Mouse (Mus musculus): ENCODE results near the gene Klhl11.

The Klhl11 gene

DNA sequence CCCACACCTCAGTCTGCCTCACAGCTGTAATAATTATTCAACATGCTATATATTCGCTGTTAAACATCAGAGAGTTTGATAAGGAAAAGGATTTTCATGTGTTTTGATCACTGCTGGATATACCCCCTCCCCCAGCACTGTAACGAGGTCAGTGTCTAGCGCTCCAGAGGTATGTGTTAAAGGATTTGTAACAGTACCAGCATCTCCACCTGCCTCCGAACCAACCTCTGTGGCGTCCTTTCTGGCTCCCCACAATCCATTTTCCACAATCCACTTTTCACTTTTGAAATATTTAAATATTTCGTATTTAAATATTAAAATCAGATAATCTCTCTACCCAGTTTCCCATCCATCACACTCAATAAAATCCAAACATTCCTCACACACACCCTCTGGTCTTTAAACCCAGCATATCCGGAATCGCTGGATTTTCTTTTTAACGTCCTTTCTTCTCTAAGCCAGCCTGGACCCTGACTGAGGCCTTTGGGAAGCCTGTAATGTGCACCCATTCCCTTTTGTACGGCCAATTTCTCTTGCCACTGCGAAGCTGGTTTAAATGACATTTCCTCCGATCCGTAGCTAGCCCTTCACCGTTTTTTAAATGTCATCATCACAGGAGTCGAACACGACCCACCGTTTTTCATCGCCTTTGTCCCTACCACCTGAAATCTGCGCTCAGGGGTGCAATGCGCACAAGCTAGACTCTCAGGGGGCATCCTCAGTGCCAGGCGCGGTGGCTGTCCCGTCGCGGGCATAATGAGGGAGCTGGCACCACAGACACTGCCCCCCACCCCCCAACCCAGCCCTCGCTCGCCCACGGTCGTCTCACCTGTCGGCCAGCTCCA, 967 bp downstream of the Klhl11 start:
- DNase-seq (ENCODE audit: low spot score in 2 of 2) = no peak

DNA sequence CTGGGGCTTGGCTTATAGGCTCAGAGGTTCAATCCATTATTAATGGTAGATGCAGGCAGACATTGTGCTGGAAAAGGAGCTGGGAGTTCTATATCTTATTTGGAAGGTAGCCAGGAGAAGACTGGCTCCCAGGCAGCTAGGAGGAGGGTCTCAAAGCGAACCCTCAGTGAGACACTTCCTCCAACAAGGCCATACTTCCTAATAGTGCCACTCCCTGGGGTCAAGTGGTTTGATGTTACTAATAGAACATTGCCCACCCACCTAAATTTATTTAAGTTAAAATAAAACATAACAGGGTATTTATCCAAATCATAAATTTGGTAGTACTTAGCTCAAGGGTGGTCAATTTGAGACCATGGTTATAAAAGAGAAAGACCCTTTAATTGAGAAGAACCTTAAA, 6.7 kb downstream of the Klhl11 start:
- no peak for DNase-seq (ENCODE audit: low spot score in 2 of 2)

DNA sequence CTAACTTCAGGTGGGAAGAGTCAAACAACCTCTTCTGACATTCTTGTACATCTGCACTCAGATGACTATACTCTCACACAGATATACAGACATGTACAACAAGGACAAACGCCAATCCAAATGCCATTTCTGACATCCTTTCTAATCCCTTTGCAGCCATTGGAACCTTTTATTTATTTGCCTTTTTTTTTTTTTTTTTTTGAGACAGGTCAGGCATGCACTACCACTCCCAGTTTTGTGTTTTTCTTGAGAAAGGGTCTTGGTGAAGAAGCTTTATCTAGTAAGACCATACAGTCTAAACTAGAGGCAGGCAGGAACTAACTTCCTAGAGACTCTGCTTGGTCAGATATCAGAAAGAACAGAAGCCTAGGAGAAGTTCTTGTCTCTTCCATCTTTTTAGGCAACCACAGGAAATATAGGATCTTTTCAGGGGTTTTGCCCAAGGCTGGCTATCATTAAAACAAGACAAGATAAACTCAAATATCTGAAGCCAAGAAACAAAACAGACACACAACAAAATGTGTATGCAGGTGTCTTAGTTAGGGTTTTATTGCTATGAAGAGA, 7.2 kb downstream of the Klhl11 start:
- DNase-seq (ENCODE audit: low spot score in 2 of 2) = no peak

DNA sequence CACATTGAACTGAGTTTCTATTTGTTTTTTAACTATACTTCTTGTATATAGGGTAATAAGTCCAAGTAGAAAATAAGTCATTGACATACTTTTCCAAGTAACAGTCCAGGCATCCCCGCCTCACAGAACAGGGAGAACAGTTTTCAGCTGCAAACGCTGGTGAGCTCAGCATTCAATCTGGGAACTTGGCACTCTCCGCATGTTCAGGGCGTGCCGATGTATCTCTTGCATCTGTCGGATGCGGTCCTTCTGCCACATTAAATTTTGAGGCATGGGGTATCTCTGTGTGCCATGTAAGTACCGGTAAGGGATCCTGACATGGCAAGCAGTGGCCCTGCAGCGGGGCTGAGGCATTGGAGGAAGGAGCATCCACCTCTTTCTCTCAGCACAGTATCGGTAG, 9.8 kb downstream of the Klhl11 start:
- no peak for DNase-seq (ENCODE audit: low spot score in 2 of 2)

DNA sequence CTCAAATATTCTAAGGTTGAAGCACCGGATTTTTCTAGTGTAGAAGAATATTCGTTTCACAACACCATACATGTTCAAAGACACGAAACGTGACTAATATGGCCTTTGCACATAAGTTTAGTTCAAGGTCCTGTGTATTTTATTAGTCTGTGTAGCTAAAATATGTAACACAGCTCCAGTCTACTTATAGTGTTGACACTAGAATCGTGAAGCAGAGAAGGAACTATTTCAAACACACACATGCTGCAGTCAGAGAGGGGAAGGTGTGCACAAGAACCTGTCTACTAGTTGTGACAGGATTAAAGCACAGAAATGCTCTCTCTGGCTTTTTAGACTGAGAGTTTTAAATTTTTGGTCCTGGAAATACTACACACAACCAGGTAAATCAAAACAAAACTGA, 14.8 kb downstream of the Klhl11 start:
- no peak for DNase-seq (ENCODE audit: low spot score in 2 of 2)

DNA sequence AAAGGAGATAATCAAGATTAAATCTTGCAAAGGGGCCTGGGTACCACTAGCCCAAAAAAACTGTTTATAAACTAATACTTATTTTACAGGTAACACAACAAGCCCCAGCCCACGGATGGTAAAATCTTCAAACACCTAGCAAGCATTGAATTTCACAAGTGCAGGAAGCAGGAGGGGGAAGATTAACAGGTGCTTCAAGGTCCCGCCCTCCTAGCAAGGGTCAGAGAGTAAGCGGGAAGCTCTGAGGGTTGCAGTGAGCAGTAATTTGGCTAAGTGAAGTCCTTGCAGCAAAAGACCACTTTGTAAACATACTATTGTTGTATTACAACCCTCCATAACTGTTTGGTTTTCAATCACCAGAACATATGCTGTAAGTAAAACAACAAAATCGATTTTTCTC, 15.3 kb downstream of the Klhl11 start:
- DNase-seq (ENCODE audit: low spot score in 2 of 2) = no peak

DNA sequence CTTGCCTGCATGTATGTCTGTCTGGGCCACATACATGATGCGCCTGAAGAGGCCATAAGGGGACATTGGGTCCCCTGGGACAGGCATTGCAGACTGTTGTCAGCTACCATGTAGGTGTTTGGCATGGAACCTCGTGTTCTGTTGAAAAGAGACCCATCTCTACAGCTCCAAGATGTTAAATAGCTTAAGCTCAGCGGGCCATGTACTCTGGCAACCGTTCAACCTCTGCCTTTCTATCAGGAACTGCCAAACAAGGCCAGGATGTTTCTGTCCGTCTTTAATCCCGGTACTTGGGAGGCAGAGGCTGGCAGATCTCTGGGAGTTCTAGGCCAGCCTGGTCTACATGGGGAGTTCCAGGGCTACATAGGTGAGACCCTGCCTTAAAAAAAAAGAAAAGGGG, 29.9 kb downstream of the Klhl11 start:
- no peak for DNase-seq (ENCODE audit: low spot score in 2 of 2)

DNA sequence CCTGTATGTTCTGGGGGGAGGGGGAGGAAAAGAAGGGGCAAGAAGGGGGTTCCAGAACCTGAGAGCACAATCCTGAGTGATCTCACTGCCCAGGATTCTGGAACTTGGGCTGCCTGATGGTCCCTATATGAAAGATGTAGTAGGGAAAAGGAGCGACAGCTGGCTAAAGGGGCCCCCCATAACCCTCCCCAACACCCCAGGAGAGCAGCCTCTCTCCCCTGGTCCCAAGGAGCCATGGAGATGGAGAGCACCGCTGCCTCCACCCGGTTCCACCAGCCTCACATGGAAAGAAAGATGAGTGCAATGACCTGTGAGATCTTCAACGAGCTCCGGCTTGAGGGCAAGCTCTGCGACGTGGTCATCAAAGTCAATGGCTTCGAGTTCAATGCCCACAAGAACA, 30.7 kb downstream of the Klhl11 start, which contains the start of the genes Nt5c3b and Klhl10:
TSS of gene Nt5c3b (minus strand) at position 12 of the 400 bp plus-strand sequence.
TSS of gene Klhl10 (plus strand) at position 121 of the 400 bp plus-strand sequence.
- no peak for DNase-seq (ENCODE audit: low spot score in 2 of 2)

DNA sequence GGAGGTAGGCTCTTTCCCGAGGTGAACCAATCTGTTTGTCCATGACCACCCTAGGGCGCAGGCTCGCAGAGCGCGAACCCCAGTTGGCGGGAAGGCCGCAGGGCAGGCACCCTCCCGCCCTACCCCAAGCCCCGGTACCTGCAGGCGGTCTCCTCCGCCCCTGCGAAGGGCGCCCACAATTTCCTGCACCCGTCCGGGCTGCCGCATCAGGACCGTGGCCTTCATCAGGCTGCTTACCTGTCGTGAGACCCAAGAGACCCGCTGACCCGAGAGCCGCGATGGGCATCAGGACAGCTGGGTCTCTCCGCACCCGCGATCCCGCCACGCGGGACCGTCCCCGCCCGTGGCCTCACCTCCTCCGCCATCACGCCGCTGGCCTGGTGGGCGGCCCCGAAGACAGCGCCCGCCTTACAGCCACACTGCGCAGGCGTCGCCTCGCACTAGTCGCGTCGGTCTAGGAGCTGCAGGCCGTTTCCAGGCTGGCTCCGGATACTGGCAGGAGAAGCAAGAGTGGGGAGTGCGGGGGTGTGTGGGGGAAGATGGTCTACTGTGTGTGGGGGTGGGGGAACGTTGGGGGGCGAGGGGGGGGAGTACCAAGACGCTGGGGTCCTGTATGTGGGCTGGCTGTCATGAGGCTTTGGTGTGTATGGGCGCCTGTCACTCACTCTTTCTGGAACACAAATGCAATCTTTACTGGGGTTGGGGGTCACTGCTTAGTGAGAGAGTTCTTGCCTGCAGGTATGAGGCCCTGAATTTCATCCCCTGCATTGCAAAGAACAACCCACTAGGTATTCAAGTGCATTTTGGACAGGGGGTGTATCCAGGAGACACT, 31.6 kb downstream of the Klhl11 start:
- peak; percentile 82 for DNase-seq (ENCODE audit: low spot score in 2 of 2)

DNA sequence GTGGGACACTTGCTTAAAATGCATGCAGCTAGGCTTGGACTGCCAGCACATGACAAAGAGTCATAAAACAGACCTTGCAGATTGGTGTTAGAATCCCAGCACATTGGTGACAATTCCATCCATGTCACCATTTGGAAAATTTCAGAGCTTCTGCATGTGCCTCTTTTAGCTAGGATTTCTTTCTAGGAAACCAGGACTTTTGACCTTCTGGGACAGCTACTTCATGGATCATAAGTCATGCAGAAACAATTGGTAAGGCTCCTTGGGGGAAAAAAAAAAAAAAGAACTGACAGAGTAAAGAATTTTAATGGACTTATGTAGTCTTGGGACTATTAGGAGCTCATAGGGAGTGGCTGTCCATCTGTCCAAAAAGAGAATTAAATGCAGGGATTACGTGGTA, 34.6 kb downstream of the Klhl11 start:
- no peak for DNase-seq (ENCODE audit: low spot score in 2 of 2)

DNA sequence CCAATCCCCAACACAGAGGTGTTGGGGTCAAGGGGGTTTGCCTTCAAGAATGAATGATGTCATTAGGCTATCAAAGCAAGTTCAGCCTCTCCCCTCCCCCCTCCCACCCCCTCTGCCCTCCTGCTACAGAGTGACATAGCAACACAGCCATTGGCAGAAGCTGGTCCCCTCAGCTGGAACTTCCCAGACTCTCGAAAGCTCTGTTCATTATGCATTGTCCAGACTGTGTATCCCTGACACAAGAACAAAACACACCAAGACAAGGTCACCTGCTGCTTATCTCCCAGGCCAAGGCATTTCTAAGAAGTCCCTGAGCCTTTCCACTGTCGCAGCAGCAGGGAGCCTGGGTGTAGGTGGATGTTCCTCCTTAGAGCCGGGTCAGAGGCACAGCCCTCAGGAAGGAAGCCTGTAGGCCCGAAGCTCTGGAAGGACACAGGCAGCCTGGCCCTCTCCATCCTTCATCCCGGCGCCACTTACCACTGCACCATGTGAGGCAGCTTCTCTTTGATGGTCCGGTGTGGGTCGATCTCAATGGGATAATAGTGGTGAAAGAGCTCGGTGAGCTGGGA, 36.8 kb downstream of the Klhl11 start:
- no peak for DNase-seq (ENCODE audit: low spot score in 2 of 2)

DNA sequence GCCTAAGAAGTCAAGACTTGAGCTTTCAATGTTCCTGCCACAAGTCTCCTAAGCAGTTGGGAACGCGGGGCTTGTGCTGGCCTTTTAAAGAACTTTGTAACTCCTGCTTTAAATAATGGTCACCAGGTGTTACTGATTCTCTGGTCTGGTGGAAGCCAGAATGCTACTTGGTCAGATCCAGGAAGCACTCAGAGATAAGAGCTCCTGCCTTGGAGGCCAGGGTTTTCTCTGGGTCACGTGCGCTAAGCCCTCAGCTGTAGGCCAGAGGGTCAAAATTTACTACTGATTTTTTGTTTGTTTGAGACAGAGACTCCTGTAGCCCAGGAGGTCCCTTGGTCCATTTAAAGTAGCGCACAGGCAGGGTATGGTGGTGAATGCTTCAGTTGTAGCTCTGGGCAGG, 40.5 kb downstream of the Klhl11 start:
- DNase-seq (ENCODE audit: low spot score in 2 of 2) = no peak

DNA sequence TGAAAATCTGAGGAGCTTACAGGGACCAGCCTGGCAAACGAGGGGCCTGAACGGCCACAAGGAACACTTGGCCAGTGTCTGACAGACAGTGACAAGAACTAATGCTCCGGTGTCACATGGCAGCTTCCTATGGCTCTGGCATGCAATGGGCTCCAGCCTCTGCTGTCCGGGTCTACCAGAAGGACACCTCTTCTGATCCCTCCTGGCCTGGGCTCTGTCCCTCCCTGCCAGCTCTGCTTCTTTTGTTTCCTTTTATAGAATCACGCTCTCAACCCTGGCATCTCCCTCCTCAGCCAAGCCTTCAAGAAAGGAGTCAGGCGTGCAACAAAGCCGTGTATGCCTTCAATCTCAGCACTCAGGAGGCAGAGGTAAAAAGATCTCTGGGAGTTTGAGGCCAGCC, 42.5 kb downstream of the Klhl11 start:
- DNase-seq (ENCODE audit: low spot score in 2 of 2) = no peak

DNA sequence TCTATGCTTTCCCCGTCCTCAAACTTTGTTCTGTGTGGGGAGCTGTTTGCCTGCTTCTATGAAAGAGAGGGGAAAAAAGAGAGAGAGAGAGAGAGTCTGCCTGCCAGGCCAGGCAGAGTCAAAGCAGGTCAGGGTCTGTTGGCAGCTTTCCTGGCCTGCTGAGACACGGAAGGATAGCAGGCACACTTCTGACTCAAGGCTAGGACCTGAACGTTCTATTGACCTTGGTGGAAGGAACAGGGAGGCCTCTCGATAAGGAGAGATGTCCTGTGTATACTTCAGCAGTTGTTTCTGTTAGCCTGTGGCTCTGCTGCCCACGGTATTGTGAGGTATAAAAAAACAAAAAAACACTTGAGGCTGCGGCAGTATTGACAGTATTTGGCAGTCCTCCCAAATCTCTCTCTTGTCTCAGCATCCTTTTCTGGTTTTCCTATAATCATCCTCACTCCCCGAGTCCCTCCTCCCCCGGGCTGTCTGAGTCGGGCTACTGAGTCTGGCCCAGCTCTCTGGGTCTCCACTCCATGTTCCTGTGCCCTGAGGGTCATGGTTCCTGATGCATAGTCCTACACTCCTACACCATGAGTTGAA, 43.8 kb downstream of the Klhl11 start:
- DNase-seq (ENCODE audit: low spot score in 2 of 2) = no peak

DNA sequence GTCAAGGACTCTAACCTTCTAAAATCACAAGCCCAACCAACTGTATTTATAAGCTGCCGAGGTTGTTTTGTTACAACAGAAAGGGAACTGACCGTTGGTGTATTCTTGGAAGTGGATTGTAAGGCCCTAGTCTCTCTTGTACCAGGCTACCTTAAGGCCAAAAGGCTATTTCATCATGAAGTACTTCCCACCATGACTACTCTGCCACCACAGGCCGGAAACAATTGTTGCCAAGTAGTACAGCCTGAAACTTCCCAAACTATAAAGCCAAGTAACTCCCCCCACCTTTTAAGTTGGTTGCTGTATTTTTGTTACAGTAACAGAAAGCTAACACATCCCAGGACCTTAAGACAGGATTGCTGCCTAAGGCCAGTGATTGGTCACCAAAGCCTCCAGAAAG, 45.7 kb downstream of the Klhl11 start:
- DNase-seq (ENCODE audit: low spot score in 2 of 2) = no peak

DNA sequence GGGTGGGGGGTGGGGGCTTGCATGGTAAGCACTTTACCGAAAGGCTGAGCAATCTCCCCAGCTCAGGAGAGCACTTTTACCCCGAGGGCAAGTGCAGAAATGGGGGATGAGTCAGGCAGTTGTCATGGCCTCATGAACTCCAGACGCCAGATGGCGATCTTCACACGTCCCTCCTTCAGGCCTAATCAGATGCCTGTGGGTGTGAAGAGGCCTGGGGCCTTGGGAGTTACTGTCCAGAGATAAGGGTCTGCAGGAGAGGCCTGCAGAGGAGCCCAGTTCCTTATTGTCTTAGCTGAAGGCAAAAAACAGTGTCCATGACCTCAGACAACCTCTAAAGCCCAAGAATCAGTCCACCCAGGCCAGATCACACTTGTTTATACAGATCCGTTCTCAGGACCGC, 46.7 kb downstream of the Klhl11 start:
- DNase-seq (ENCODE audit: low spot score in 2 of 2) = peak; percentile 55 to 62

DNA sequence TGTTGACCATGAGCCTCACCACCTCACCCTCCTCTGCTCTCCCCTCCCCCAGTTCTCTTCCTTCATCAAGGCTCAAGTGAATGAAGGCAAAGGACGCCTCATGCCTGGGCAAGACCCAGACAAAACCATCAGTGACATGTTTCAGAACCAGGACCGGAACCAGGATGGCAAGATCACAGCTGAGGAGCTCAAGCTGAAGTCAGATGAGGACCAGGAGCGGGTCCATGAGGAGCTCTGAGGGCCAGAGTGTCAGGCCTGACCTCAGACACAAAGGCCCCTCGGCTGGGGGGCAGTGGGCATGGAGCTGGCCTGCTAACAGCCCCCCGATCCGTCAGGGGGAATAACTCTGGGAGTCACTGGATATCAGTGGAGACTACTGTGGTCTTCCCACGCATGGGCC, 48.7 kb downstream of the Klhl11 start:
- DNase-seq (ENCODE audit: low spot score in 2 of 2) = no peak

DNA sequence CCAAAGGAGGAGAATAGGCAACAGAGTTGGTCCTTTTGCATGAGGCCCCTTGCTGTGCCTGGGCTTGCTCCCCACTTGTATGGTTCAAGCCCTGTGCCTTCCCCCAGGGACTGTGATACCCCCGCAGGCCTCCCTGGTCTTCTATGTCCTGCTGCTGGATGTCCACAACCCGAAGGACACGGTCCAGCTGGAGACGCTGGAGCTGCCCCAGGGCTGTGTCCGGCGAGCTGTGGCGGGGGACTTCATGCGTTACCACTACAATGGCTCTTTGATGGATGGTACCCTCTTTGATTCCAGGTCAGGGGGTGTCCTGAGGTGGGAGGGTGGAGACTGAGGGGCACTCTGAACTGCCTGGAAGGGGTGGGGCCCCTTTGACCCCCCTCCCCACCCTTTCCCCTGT, 51.0 kb downstream of the Klhl11 start:
- DNase-seq (ENCODE audit: low spot score in 2 of 2) = no peak

DNA sequence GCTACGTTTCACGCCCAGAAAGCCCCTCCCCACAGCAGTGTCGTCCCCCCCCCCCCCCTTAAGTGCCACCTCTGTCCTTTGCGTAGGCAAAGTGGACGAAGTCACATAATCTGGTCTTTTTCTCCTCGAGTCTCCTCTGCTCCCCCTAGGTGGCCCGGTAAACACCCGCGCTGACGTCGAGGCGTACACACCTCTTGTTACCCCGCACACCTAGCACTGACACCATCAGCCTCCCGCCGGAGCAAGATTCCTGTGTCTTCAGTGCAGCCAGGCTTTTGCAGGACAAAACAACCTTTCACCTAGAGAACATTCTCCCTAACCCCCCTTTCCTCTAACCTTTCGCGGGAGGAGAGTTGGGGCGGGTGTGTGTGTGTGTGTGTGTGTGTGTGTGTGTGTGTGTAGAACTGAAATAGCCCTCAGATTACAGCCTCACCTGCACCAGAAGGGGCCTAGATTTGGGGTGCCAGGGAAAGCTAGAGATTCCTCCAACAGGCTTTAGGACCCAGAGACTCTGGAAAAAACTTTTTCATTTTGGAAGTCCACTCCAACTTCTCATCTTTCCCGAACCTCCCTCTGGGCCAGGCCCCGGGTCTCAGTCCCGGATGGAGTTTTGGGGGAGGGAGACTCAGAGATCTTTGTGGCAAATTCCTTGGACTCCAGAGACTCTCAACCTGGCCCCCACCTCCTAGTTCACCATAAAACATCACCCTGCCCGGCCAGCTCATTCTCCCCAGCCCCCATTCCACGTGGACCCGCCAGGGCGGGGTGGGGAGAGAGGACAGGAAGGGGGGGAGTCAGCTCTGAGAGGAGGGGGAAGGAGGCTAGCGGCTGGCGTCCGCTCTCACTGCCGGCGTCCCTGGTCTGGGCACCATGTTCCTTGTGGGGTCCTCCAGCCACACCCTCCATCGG, 57.4 kb downstream of the Klhl11 start, which contains the start of gene Fkbp10:
TSS of gene Fkbp10 (plus strand) at position 784 of the 909 bp plus-strand sequence.
- DNase-seq (ENCODE audit: low spot score in 2 of 2) = no peak

DNA sequence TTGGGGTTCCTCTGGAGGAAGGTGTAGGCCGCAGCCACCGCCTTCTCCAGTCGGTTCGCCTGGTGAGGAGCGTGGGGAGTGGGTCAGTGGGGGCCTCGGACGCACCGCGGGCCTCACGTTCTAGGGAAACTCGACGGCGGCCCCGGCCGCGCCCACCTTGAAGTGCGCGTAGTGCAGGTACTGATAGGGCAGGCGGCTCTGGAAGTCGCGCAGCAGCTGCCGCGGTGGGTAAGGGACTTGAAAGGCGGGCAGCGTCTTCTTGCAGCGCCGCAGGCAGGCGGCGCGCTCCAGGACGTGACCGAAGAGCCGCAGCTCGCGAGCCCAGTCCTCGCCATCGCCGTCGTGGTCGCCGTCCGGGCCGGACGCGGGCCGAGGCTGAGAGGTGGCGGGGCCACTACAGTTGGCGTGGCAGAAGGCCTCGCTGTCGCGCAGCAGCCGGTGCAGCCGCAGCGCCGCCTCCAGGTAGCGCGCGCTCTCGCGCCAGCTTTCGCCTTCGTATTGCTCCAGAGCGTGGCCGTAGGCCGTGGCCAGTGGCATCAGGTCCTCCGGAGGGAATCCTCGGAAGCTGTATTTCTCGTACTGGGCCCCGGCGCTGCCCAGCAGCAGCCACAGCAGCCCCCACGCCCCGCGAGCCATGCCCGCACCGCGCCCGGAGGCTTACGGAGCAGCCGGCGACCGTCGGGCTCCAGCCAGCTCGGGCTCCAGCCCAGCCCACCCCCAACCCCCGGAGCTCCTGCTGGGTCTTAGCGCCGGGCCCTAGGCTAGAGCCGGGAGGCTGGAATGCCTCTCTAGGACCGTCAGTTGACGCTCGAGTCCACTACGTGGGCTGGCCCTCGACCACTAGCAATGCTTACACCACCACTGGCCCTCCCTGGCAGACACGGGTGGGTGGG, 58.3 kb downstream of the Klhl11 start, which contains the start of gene P3h4:
TSS of gene P3h4 (minus strand) at position 816 of the 893 bp plus-strand sequence.
- peak; percentile 37 to 44 for DNase-seq (ENCODE audit: low spot score in 2 of 2)

Data from spleen, postnatal 36 days (tissue).